Mouse (Mus musculus) kidney, postnatal 0 days (tissue): ENCODE results near the gene Ppard. TPM values are rescaled to one million over a fixed set of nuclear protein-coding genes. Genes with fewer than 3 reads are reported as not detected.
A peak's percentile ranks its signal among the peaks of the same experiment; 100 is the strongest.

Source experiments
- ATAC-seq: fragments of 200-750 bp; cut with Nextera tagmentation; replicated peaks from 2 replicates; pipeline ENCODE4 v1.8.0; 2017; ENCODE audit warnings: low read depth, moderate number of reproducible peaks, moderate TSS enrichment, moderate library complexity; ENCODE audit not compliant: low FRiP score
- DNase-seq: peaks from one replicate; pipeline ENCODE4 v3.0.0-alpha.2; 2016; ENCODE audit warnings: low spot score
- H3K27ac ChIP-seq: fragments of 300-500 bp; sonication (generic); 2 replicates; pipeline ENCODE4 v1.5.1; 2014; ENCODE audit warnings: mild to moderate bottlenecking
- H3K27me3 ChIP-seq: fragments of 300-500 bp; sonication (generic); 2 replicates; pipeline ENCODE4 v1.6.1; 2014; ENCODE audit warnings: low read length, mixed read lengths; ENCODE audit not compliant: insufficient read depth
- H3K36me3 ChIP-seq: fragments of 300-500 bp; sonication (generic); 2 replicates; pipeline ENCODE4 v1.6.1; 2014; ENCODE audit warnings: low read length, mixed read lengths; ENCODE audit not compliant: insufficient read depth
- H3K4me1 ChIP-seq: fragments of 300-500 bp; sonication (generic); replicated peaks from 2 replicates; pipeline ENCODE4 v1.6.1; 2014; ENCODE audit warnings: antibody characterized with exemption, low read length, mixed read lengths; ENCODE audit not compliant: insufficient read depth
- H3K4me2 ChIP-seq: fragments of 300-500 bp; sonication (generic); 2 replicates; pipeline ENCODE4 v1.6.1; 2014; ENCODE audit warnings: mild to moderate bottlenecking, low read length, moderate library complexity, mixed read lengths
- H3K4me3 ChIP-seq: fragments of 300-500 bp; sonication (generic); replicated peaks from 2 replicates; pipeline ENCODE4 v1.5.1; 2014; ENCODE audit warnings: low read depth, low read length
- H3K9ac ChIP-seq: fragments of 300-500 bp; sonication (generic); 2 replicates; pipeline ENCODE4 v1.6.1; 2014; ENCODE audit warnings: low read depth, low read length
- H3K9me3 ChIP-seq: fragments of 300-500 bp; sonication (generic); replicated peaks from 2 replicates; pipeline ENCODE4 v1.6.1; 2016; ENCODE audit warnings: low read length, inconsistent platforms, mixed read lengths
- CTCF ChIP-seq: IDR thresholded peaks from 2 replicates; pipeline ENCODE4 v1.5.1; 2016; ENCODE audit warnings: antibody characterized with exemption, low read depth, mild to moderate bottlenecking, moderate library complexity
- WGBS: fragments of 180-500 bp; shearing (Covaris S2); extraction: QIAGEN DNeasy Blood & Tissue Kit; methylation state at CpG from one replicate; pipeline ENCODE4 v1.1.7; 2014; 5-methylcytosine and 5-hydroxymethylcytosine counted together
- polyA plus RNA-seq: library from polyadenylated mRNA; unstranded; fragments of >200 nt; fragmentation: Nextera tagmentation; extraction: Ambion mirVana; gene quantifications from 2 replicates; pipeline ENCODE4 v1.2.1, GENCODE M21; 2015

Gene Ppard
- polyA plus RNA-seq, 1 experiment from 2014 or later = 2.0 TPM

DNA sequence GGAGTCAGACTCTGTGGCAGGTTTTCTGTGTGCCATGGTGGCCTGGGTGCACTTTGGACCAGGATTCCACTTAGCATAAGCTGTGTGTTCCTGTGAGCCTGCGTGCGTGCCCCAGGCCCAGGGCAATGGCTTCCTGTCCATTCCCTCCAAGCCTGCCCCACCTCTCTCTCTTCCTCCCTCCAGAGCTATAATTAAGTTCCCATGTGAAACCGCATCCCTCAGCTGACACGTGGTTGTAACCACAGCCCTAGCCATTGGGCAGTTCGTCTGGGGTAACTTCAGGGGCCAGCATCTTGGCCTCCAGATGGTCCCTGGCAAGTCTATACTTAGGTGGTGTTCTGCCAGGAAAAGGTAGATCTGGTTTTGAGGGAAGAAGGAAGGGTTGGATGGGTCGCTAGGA is 15.1 kb downstream of the Ppard start:
- no peak overlapping the region for H3K4me2 ChIP-seq

DNA sequence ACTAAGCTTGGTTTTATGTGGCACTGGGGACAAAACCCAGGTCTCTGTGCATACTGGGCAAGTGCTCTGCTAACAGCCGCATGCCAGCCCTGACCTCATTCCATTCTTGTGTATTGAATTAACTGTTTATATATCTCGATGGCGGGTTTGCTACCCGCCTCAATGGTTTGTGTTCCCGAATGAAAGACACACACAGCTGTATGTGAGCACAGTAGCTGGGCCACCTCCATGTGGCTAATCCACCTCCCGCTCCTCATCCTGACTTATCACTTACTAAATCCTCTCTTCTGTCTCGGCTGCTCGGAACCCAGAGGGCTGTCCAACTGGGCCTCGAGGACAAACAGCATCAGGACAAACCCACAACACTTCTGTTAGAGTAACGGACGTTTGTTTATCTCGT is 16.6 kb downstream of the Ppard start:
- ATAC-seq (no peak), DNase-seq (no peak)
- no peaks in the 10 kb centered on the region for H3K27me3 ChIP-seq
- H3K4me1 ChIP-seq = peaks cover 10% of the 10 kb centered on the region
- H3K9me3 ChIP-seq = no peaks in the 10 kb centered on the region
- H3K36me3 ChIP-seq = no peaks in the 10 kb centered on the region
- 72% methylated on average over 12 of the region's 12 CpGs for WGBS
- no peak overlapping the region for H3K4me2 ChIP-seq
- H3K4me3 ChIP-seq = no peak overlapping the region
- no peak overlapping the region for H3K27ac ChIP-seq
- no peak for TF ChIP-seq CTCF
- H3K9ac ChIP-seq = no peak overlapping the region

More for the DNA sequence above, 15.1 kb downstream of the Ppard start:
- H3K4me1 ChIP-seq = peaks cover 10% of the 10 kb centered on the region
- H3K9ac ChIP-seq = peak overlapping the region; percentile 8; the same call in 1 of the 2 replicates
- H3K27ac ChIP-seq = 0 out of 2 replicates have a peak overlapping the region, but pooled peaks have one; percentile 15
- H3K9me3 ChIP-seq = no peaks in the 10 kb centered on the region
- DNase-seq (peak; percentile 62), ATAC-seq (peak; percentile 45)
- H3K4me3 ChIP-seq = no peak overlapping the region
- 20% methylated on average over 6 of the region's 6 CpGs for WGBS
- 0 out of 2 replicates have a peak, but pooled peaks cover 5% of the 10 kb centered on the region for H3K36me3 ChIP-seq
- no peaks in the 10 kb centered on the region for H3K27me3 ChIP-seq
- TF ChIP-seq CTCF = no peak

DNA sequence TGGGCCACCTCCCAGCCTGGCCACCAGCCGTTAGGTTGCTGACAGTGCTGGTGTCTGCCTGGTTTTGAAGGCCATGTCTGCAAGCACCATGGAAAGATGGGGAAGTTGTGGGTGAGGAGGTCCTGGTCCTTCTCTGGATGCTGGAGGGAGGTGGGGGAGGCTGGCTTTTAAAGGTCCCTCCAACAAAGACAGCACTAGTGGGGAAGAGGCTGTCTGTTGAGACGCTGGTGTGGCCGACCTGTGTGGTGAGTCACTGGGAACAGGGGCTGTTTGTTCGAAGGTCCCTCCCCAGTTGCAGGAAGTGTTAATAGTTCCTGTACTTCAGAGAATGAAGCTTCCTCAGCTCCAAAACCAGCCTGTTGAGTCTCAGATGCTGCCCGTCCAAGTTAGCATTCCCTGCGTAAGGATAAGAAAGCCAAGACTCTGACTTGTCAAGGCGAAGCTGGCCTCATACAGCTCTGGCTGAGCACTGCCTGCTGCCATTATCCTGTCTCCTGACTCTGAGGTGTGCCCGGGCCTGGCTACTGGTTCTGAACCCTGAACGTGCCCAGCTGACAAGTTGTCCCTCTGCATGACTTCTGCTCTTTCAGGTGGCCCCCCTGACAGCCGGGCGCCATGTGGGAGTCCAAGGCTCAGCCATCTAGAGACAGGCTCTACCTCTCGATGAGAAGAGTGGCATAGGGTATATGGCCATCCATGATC is 19.2 kb downstream of the Ppard start:
- WGBS = 77% methylated on average over 12 of the region's 12 CpGs
- Histone ChIP-seq H3K9me3 (no peaks in the 10 kb centered on the region), H3K4me3 (no peak overlapping the region), H3K27me3 (no peaks in the 10 kb centered on the region), H3K36me3 (no peaks in the 10 kb centered on the region), H3K4me1 (peaks cover 21% of the 10 kb centered on the region), H3K27ac (no peak overlapping the region), H3K9ac (no peak overlapping the region), H3K4me2 (no peak overlapping the region)
- no peak for TF ChIP-seq CTCF
- no peak for ATAC-seq
- DNase-seq = no peak

DNA sequence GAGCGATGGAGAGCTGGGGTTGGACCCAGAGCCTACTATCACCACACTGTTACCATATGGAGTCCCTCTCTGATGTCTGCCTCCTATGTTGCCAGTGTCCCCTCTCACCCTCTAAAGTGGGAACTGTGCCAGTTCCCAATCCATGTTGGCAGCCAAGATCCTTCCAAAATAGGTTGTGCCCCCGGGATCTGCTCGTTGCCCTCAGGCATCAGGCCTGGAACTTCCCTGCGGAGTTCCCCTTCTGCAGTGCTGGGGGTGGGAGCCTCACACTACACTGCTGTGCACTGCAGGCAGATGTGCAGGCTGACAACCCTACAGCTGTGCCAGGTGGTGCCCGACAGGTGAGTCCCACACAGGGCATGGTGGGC is 19.8 kb downstream of the Ppard start:
- H3K9me3 ChIP-seq = no peaks in the 10 kb centered on the region
- H3K27me3 ChIP-seq = no peaks in the 10 kb centered on the region
- TF ChIP-seq CTCF = no peak
- no peaks in the 10 kb centered on the region for H3K36me3 ChIP-seq
- H3K9ac ChIP-seq = no peak overlapping the region
- WGBS = 70% methylated on average over 5 of the region's 5 CpGs
- DNase-seq = no peak
- H3K4me2 ChIP-seq = no peak overlapping the region
- ATAC-seq = no peak
- H3K4me1 ChIP-seq = peaks cover 21% of the 10 kb centered on the region
- H3K27ac ChIP-seq = 0 out of 2 replicates have a peak overlapping the region, but pooled peaks have one; percentile 5
- no peak overlapping the region for H3K4me3 ChIP-seq

DNA sequence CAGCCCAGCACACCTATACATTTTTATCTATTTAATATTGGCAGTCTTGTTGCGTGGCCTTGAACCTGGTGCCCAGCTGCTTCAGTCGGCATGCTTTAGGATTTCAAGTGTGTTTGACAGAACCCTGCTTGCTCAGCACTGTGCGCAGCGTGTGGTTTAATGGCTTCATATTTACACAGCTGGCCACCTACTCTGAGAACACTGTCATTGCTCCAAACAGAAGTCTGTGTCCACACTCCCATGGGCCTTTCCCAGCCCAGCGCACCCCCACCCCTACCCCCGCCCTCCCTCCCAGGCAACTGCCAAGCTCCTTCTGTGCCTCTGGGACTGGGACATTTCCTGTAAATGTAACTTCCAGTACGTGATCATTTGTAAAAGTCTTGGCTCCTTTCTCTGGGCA is 20.7 kb downstream of the Ppard start:
- H3K36me3 ChIP-seq = no peaks in the 10 kb centered on the region
- H3K27me3 ChIP-seq = no peaks in the 10 kb centered on the region
- H3K27ac ChIP-seq = no peak overlapping the region
- no peaks in the 10 kb centered on the region for H3K9me3 ChIP-seq
- peak; percentile 77 for DNase-seq
- no peak overlapping the region for H3K9ac ChIP-seq
- no peak overlapping the region for H3K4me2 ChIP-seq
- ATAC-seq = 0 out of 2 replicates have a peak, but pooled peaks have one; percentile 22
- H3K4me1 ChIP-seq = peaks cover 21% of the 10 kb centered on the region
- no peak for TF ChIP-seq CTCF
- 55% methylated on average over 7 of the region's 7 CpGs for WGBS
- no peak overlapping the region for H3K4me3 ChIP-seq

DNA sequence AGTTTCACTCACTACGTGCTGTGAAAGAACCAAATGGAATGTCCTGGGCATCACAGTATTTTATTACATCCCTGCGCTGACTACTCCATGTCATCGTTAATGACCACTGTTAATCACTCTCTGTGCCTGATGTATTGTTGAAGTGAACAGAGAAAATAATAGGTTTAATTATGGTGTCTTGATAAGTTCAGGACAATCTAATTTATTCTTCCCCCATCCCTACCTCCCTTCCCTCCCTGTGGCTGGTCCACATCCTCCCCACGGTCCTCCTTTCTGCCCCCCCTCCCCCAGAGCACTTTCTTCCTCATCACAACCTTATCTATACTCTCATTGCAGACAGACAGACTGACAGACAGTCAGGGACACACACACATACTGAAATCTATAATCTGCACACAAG is 22.3 kb downstream of the Ppard start:
- peak; percentile 46 for DNase-seq
- Histone ChIP-seq H3K9ac (no peak overlapping the region), H3K9me3 (no peaks in the 10 kb centered on the region), H3K36me3 (no peaks in the 10 kb centered on the region), H3K4me1 (peaks cover 21% of the 10 kb centered on the region), H3K4me3 (no peak overlapping the region), H3K27ac (peak overlapping the region; percentile 25; the same call in 1 of the 2 replicates), H3K4me2 (no peak overlapping the region), H3K27me3 (no peaks in the 10 kb centered on the region)
- TF ChIP-seq CTCF = no peak
- ATAC-seq = no peak
- WGBS = 21% methylated on average over 4 of the region's 4 CpGs

DNA sequence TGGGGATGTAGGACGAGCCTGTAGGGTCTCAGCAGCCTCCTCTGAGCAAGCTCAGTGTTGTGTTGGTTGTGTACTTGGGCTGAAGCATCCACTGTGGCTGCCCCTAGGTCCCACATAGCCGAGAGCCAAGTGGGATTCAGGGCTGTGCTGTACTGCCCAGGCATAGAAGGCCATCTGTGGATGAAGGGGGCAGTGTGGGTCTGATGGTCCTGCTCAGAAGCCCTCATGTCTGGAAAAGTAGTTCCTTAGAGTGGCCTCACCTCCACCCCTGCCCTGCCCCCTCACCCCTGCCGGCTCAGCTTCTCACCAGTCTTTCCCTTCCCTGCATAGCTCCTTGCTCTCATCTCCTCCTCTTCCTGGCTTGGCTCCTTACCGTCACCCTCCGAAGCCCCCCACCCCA is 23.2 kb downstream of the Ppard start:
- Histone ChIP-seq H3K9me3 (no peaks in the 10 kb centered on the region), H3K36me3 (no peaks in the 10 kb centered on the region), H3K9ac (no peak overlapping the region), H3K27ac (0 out of 2 replicates have a peak overlapping the region, but pooled peaks have one; percentile 74), H3K4me3 (no peak overlapping the region), H3K27me3 (no peaks in the 10 kb centered on the region), H3K4me2 (no peak overlapping the region), H3K4me1 (peaks cover 21% of the 10 kb centered on the region)
- DNase-seq = no peak
- WGBS = 32% methylated on average over 5 of the region's 5 CpGs
- ATAC-seq = no peak
- TF ChIP-seq CTCF = no peak
